Mouse (Mus musculus) C2C12 (cell line): ENCODE measurements around the gene Fbxo41.

Source experiments
- CEBPB ChIP-seq: IDR thresholded peaks from one replicate; pipeline ENCODE4 v1.6.1; 2011; ENCODE audit warnings: low read depth, mild to moderate bottlenecking, control low read depth, moderate library complexity
- CTCF ChIP-seq: IDR thresholded peaks from one replicate; pipeline ENCODE4 v1.5.1; 2011; ENCODE audit not compliant: control insufficient read depth, insufficient read depth, insufficient read length
- FOSL1 ChIP-seq: IDR thresholded peaks from one replicate; pipeline ENCODE4 v1.8.0; 2011; ENCODE audit warnings: mild to moderate bottlenecking, low read length; ENCODE audit not compliant: poor library complexity, insufficient read depth, severe bottlenecking
- MAX ChIP-seq: IDR thresholded peaks from one replicate; pipeline ENCODE4 v1.6.1; 2011; ENCODE audit warnings: mild to moderate bottlenecking, control low read depth
- MYOD1 ChIP-seq: IDR thresholded peaks from one replicate; pipeline ENCODE4 v1.6.1; 2011; ENCODE audit warnings: low read depth; ENCODE audit not compliant: control insufficient read depth, insufficient read length
- MYOG ChIP-seq: IDR thresholded peaks from one replicate; pipeline ENCODE4 v1.6.1; 2011; ENCODE audit not compliant: control insufficient read depth, insufficient read length; ENCODE audit errors: extremely low read depth
- USF1 ChIP-seq: IDR thresholded peaks from one replicate; pipeline ENCODE4 v1.6.1; 2011; ENCODE audit warnings: low read depth, mild to moderate bottlenecking, control low read depth, moderate library complexity

DNA sequence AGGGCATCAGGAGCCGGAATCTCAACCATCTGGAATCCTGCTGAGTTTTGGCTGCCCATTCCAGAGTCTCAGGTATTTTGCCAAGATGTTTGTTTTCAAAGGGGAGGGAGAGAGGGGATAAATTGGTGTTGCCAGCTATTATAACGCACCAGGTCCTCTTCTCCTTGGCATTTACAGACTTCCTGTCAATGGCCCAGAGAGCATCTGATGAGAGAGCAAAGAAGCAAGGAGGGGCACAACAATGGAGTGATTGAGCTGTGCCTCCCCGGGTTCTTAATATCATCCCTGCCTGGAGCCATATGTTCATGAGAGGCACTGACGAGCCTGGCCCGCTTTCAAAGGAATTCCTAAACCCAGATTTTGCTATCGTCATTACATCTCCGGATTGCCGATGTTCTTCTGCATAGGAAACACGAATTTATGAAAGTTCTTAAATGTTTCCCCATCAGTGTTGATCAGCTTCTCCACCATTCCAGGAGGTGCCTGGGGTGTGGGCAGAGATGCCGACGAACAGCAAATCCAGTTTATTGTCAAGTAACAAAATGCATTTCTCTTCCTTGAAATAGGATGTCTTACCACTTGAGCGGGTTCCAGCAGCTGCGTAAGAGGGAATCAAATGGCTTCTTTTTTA lies 41.6 kb upstream of the Fbxo41 start:
- TF ChIP-seq CTCF (no peak), CEBPB (no peak), USF1 (no peak), FOSL1 (no peak), MAX (no peak), MYOD1 (no peak), MYOG (no peak)
